In the genomic region with DNA sequence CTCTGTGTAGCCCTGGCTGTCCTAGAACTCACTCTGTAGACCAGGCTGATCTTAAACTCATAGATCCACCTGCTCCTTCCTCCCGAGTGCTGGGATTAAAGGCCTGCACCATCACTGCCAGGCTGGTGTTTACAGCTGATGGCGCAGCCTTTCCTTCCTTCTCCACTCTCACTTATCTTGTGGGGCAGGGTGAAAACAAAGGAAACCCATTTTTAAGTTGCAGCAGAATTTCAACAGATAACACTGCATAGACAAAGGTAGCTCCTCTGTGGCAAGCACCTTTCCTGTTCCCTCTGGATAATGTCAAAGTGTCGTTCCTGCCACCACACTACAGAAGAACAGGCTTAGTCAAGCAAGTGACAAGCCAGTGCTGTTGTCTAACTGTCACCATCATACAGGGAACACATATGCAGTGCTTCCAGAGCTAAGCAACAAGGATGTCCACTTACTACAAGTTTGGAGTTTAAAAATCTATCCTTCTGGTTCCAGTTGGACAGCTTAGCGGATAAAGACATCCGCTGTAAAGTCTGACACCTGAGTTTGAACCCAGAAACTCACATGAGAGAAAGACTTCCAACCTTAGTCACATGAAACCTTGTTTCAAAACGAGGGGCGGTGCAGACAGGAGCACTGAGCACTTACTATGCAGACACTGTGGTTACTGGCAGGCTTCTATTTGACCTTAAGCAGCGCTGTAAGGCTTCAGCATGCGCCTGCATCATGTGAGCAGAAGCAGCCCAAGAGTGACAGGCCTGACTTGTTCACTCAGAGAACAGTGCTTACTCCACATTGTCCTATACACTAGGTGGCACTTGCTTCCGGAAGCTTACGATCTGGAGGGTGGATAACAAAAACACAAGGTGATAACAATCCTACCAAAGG, we compare ENCODE assay signal across 14 mouse cellular contexts. TPM values are rescaled to one million over a fixed set of nuclear protein-coding genes. Genes with fewer than 3 reads are reported as not detected.
DNase-seq lines count a peak whose midpoint lies in the region; ATAC-seq and TF ChIP-seq lines count a peak whose summit lies in the region.
"Had no signal": no experiment of that assay in that cellular context is flagged by ENCODE, and none has a peak within 500 bp of the region (broad histone marks: within the 10 kb centered on the region; RNA-seq: fewer than 3 reads in every experiment).

No protein-coding gene starts in this region.

- H3K9ac ChIP-seq in limb, embryonic 12.5 days (replicated peaks): 0 out of 2 replicates have a peak overlapping the region, but pooled peaks have one; percentile 23
- H3K9ac ChIP-seq in kidney, postnatal 0 days (ENCODE audit: low read depth, low read length): no peak overlapping the region
- H3K9ac ChIP-seq in hindbrain, postnatal 0 days (replicated peaks; ENCODE audit: low read length): no peak overlapping the region
- H3K9ac ChIP-seq in forebrain, embryonic 11.5 days (ENCODE audit: low read length): no peak overlapping the region

- no peak for DNase-seq in limb, embryonic 10.5 days (ENCODE audit: low spot score)
- DNase-seq in kidney, postnatal 0 days (ENCODE audit: low spot score): peak; percentile 8
- no peak for DNase-seq in hindbrain, postnatal 0 days (ENCODE audit: low spot score)
- DNase-seq in forebrain, embryonic 11.5 days (ENCODE audit: low spot score): no peak
- DNase-seq: cerebellum, adult 2 months; gastrocnemius, postnatal 36 days; layer of hippocampus, adult 9-11 months; left cerebral cortex, postnatal 4 days; right cerebral cortex, postnatal 25 days had no signal

- no peaks in the 10 kb centered on the region for H3K27me3 ChIP-seq in limb, embryonic 12.5 days
- no peaks in the 10 kb centered on the region for H3K27me3 ChIP-seq in limb, embryonic 10.5 days (ENCODE audit: low read depth, poor library complexity, severe bottlenecking)
- H3K27me3 ChIP-seq in kidney, postnatal 0 days (ENCODE audit: insufficient read depth, low read length): no peaks in the 10 kb centered on the region
- H3K27me3 ChIP-seq in hindbrain, postnatal 0 days (ENCODE audit: insufficient read depth, low read length): no peaks in the 10 kb centered on the region
- no peaks in the 10 kb centered on the region for H3K27me3 ChIP-seq in forebrain, embryonic 11.5 days (ENCODE audit: control insufficient read depth, insufficient read depth, low read length)

- no peaks in the 10 kb centered on the region for H3K9me3 ChIP-seq in limb, embryonic 12.5 days
- no peaks in the 10 kb centered on the region for H3K9me3 ChIP-seq in limb, embryonic 10.5 days (replicated peaks)
- no peaks in the 10 kb centered on the region for H3K9me3 ChIP-seq in kidney, postnatal 0 days (replicated peaks; ENCODE audit: low read length)
- no peaks in the 10 kb centered on the region for H3K9me3 ChIP-seq in hindbrain, postnatal 0 days (ENCODE audit: low read length)
- no peaks in the 10 kb centered on the region for H3K9me3 ChIP-seq in forebrain, embryonic 11.5 days (ENCODE audit: control insufficient read depth, low read length)
- H3K9me3 ChIP-seq: forebrain, embryonic 10.5 days had no signal

- WGBS in limb, embryonic 12.5 days: 90% methylated on average over 11 of the region's 11 CpGs
- WGBS in limb, embryonic 10.5 days: 89% methylated on average over 11 of the region's 11 CpGs
- 82% methylated on average over 11 of the region's 11 CpGs for WGBS in kidney, postnatal 0 days
- 89% methylated on average over 11 of the region's 11 CpGs for WGBS in hindbrain, postnatal 0 days
- 89% methylated on average over 11 of the region's 11 CpGs for WGBS in forebrain, embryonic 11.5 days

- H3K4me3 ChIP-seq in limb, embryonic 12.5 days (replicated peaks): no peak overlapping the region
- no peak overlapping the region for H3K4me3 ChIP-seq in limb, embryonic 10.5 days
- no peak overlapping the region for H3K4me3 ChIP-seq in kidney, postnatal 0 days (replicated peaks; ENCODE audit: low read depth, low read length)
- no peak overlapping the region for H3K4me3 ChIP-seq in hindbrain, postnatal 0 days (ENCODE audit: low read length)
- H3K4me3 ChIP-seq in forebrain, embryonic 11.5 days (ENCODE audit: low read depth, low read length): no peak overlapping the region
- H3K4me3 ChIP-seq: forebrain, embryonic 10.5 days had no signal

- no peak for ATAC-seq in limb, embryonic 12.5 days (ENCODE audit: insufficient number of reproducible peaks, insufficient read depth, low FRiP score, low TSS enrichment, low read depth)
- 0 out of 2 replicates have a peak, but pooled peaks have one; percentile 32 for ATAC-seq in common myeloid progenitor, adult 5-6 weeks (replicated peaks; ENCODE audit: low read depth, poor library complexity, severe bottlenecking)
- ATAC-seq in kidney, postnatal 0 days (replicated peaks; ENCODE audit: low FRiP score, low read depth): no peak; the same call in 1 of the 2 replicates
- peak; percentile 56 for ATAC-seq in megakaryocyte-erythroid progenitor cell, adult 5-6 weeks (replicated peaks; ENCODE audit: low FRiP score, low TSS enrichment, poor library complexity, severe bottlenecking)
- no peak for ATAC-seq in hindbrain, postnatal 0 days
- no peak for ATAC-seq in forebrain, embryonic 11.5 days (replicated peaks; ENCODE audit: low FRiP score)
- ATAC-seq: hindbrain, embryonic 16.5 days had no signal

- no peak overlapping the region for H3K4me2 ChIP-seq in limb, embryonic 12.5 days
- no peak overlapping the region for H3K4me2 ChIP-seq in kidney, postnatal 0 days (ENCODE audit: low read length)
- no peak overlapping the region for H3K4me2 ChIP-seq in hindbrain, postnatal 0 days (ENCODE audit: low read depth, low read length)
- H3K4me2 ChIP-seq in forebrain, embryonic 11.5 days (ENCODE audit: low read depth, low read length, severe bottlenecking): no peak overlapping the region

- no peak overlapping the region for H3K27ac ChIP-seq in limb, embryonic 12.5 days
- no peak overlapping the region for H3K27ac ChIP-seq in limb, embryonic 10.5 days
- H3K27ac ChIP-seq in kidney, postnatal 0 days: no peak overlapping the region
- H3K27ac ChIP-seq in hindbrain, postnatal 0 days: no peak overlapping the region
- no peak overlapping the region for H3K27ac ChIP-seq in forebrain, embryonic 11.5 days (ENCODE audit: low read depth, low read length)
- H3K27ac ChIP-seq: forebrain, embryonic 10.5 days had no signal

- TF ChIP-seq CTCF in kidney, postnatal 0 days (IDR thresholded peaks at IDR 0.05; ENCODE audit: low read depth): no peak
- TF ChIP-seq CTCF in hindbrain, postnatal 0 days (IDR thresholded peaks at IDR 0.05; ENCODE audit: low read depth): no peak

- H3K4me1 ChIP-seq in limb, embryonic 12.5 days (replicated peaks): no peaks in the 10 kb centered on the region
- no peaks in the 10 kb centered on the region for H3K4me1 ChIP-seq in limb, embryonic 10.5 days
- H3K4me1 ChIP-seq in kidney, postnatal 0 days (replicated peaks; ENCODE audit: insufficient read depth, low read length): no peaks in the 10 kb centered on the region
- H3K4me1 ChIP-seq in hindbrain, postnatal 0 days (ENCODE audit: insufficient read depth, low read length): no peaks in the 10 kb centered on the region
- H3K4me1 ChIP-seq in forebrain, embryonic 11.5 days (replicated peaks; ENCODE audit: control insufficient read depth, insufficient read depth, low read length): no peaks in the 10 kb centered on the region
- H3K4me1 ChIP-seq: forebrain, embryonic 10.5 days had no signal

- H3K36me3 ChIP-seq in limb, embryonic 12.5 days: peaks cover 33% of the 10 kb centered on the region
- H3K36me3 ChIP-seq in limb, embryonic 10.5 days: peaks cover 43% of the 10 kb centered on the region
- H3K36me3 ChIP-seq in kidney, postnatal 0 days (ENCODE audit: insufficient read depth, low read length): peaks cover 10% of the 10 kb centered on the region; the same call in 1 of the 2 replicates
- H3K36me3 ChIP-seq in hindbrain, postnatal 0 days (ENCODE audit: insufficient read depth, low read length): peaks cover 26% of the 10 kb centered on the region
- no peaks in the 10 kb centered on the region; the same call in 1 of the 2 replicates for H3K36me3 ChIP-seq in forebrain, embryonic 11.5 days (ENCODE audit: control insufficient read depth, insufficient read depth, low read length)

RNA-seq across cellular contexts. Expression of a gene that starts 10.6 kb away (rescaled TPM):
- polyA plus RNA-seq in limb, embryonic 12.5 days (2016; fragmentation: Nextera tagmentation; extraction: Ambion mirVana): 61.1 and 62.8 TPM in 2 replicates
- 45.4 and 52.9 TPM in 2 replicates for polyA plus RNA-seq in limb, embryonic 10.5 days (2016; fragmentation: Nextera tagmentation; extraction: Ambion mirVana)
- 35.6 and 40.6 TPM in 2 replicates for total RNA-seq in common myeloid progenitor, adult 5-6 weeks (2017)
- polyA plus RNA-seq in kidney, postnatal 0 days (2015; fragmentation: Nextera tagmentation; extraction: Ambion mirVana): 59.5 and 60.7 TPM in 2 replicates
- total RNA-seq in megakaryocyte-erythroid progenitor cell, adult 5-6 weeks (2014; fragmentation: Nextera tagmentation): 18.9 and 26.4 TPM in 2 replicates
- 24.7 and 25.4 TPM in 2 replicates for total RNA-seq in megakaryocyte-erythroid progenitor cell, adult 5-6 weeks (2017)
- 107 TPM in 2 replicates for total RNA-seq in hindbrain, postnatal 0 days (2014; rRNA removed)
- 136 and 137 TPM in 2 replicates for polyA plus RNA-seq in hindbrain, postnatal 0 days (2015; fragmentation: Nextera tagmentation; extraction: Ambion mirVana)
- 82.3 and 83.8 TPM in 2 replicates for polyA plus RNA-seq in forebrain, embryonic 11.5 days (2014; fragmentation: Nextera tagmentation; extraction: Ambion mirVana)

RNA-seq across cellular contexts. Expression of a gene that starts 30.8 kb away (rescaled TPM):
- 62.1 and 68.5 TPM in 2 replicates for polyA plus RNA-seq in limb, embryonic 12.5 days (2016; fragmentation: Nextera tagmentation; extraction: Ambion mirVana)
- 79.7 and 80.9 TPM in 2 replicates for polyA plus RNA-seq in limb, embryonic 10.5 days (2016; fragmentation: Nextera tagmentation; extraction: Ambion mirVana)
- total RNA-seq in common myeloid progenitor, adult 5-6 weeks (2017): 61.5 and 77.1 TPM in 2 replicates
- 37.5 and 37.8 TPM in 2 replicates for polyA plus RNA-seq in kidney, postnatal 0 days (2015; fragmentation: Nextera tagmentation; extraction: Ambion mirVana)
- 67.6 and 68.4 TPM in 2 replicates for total RNA-seq in megakaryocyte-erythroid progenitor cell, adult 5-6 weeks (2014; fragmentation: Nextera tagmentation)
- 75.2 and 88.5 TPM in 2 replicates for total RNA-seq in megakaryocyte-erythroid progenitor cell, adult 5-6 weeks (2017)
- 47.3 and 55.8 TPM in 2 replicates for total RNA-seq in hindbrain, postnatal 0 days (2014; rRNA removed)
- polyA plus RNA-seq in hindbrain, postnatal 0 days (2015; fragmentation: Nextera tagmentation; extraction: Ambion mirVana): 41.5 and 42.8 TPM in 2 replicates
- 69.6 and 80.4 TPM in 2 replicates for polyA plus RNA-seq in forebrain, embryonic 11.5 days (2014; fragmentation: Nextera tagmentation; extraction: Ambion mirVana)

RNA-seq across cellular contexts. Expression of a gene that starts 48.6 kb away (rescaled TPM):
- 25.8 and 31.7 TPM in 2 replicates for polyA plus RNA-seq in limb, embryonic 12.5 days (2016; fragmentation: Nextera tagmentation; extraction: Ambion mirVana)
- 25.7 and 27.9 TPM in 2 replicates for polyA plus RNA-seq in limb, embryonic 10.5 days (2016; fragmentation: Nextera tagmentation; extraction: Ambion mirVana)
- 25.2 and 33.5 TPM in 2 replicates for total RNA-seq in common myeloid progenitor, adult 5-6 weeks (2017)
- polyA plus RNA-seq in kidney, postnatal 0 days (2015; fragmentation: Nextera tagmentation; extraction: Ambion mirVana): 44.8 and 47.1 TPM in 2 replicates
- total RNA-seq in megakaryocyte-erythroid progenitor cell, adult 5-6 weeks (2014; fragmentation: Nextera tagmentation): 20.0 and 23.9 TPM in 2 replicates
- 23.2 and 26.7 TPM in 2 replicates for total RNA-seq in megakaryocyte-erythroid progenitor cell, adult 5-6 weeks (2017)
- 17.3 and 18.4 TPM in 2 replicates for total RNA-seq in hindbrain, postnatal 0 days (2014; rRNA removed)
- 28.3 and 34.5 TPM in 2 replicates for polyA plus RNA-seq in hindbrain, postnatal 0 days (2015; fragmentation: Nextera tagmentation; extraction: Ambion mirVana)
- polyA plus RNA-seq in forebrain, embryonic 11.5 days (2014; fragmentation: Nextera tagmentation; extraction: Ambion mirVana): 28.1 and 31.4 TPM in 2 replicates

Comparison
In these comparisons a context has a peak if more than half of its experiments do, and no peak if none do; other contexts are left out.
1. ATAC-seq: peak in common myeloid progenitor, adult 5-6 weeks (single experiment) and megakaryocyte-erythroid progenitor cell, adult 5-6 weeks (single experiment); none in limb, embryonic 12.5 days (single experiment), kidney, postnatal 0 days (single experiment), hindbrain, postnatal 0 days (single experiment) and forebrain, embryonic 11.5 days (single experiment).